Comparison of ENCODE assay signal across 11 mouse cellular contexts in genomic region chr3:37704701-37705279, GRCm38 (mm10). TPM values are rescaled to one million over a fixed set of nuclear protein-coding genes. Genes with fewer than 3 reads are reported as not detected.
DNase-seq lines count a peak whose midpoint lies in the region; ATAC-seq and TF ChIP-seq lines count a peak whose summit lies in the region.
"Had no signal": no experiment of that assay in that cellular context is flagged by ENCODE, and none has a peak within 500 bp of the region (broad histone marks: within the 10 kb centered on the region; RNA-seq: fewer than 3 reads in every experiment).

No protein-coding gene starts in this region.

- H3K27ac ChIP-seq in hindbrain, embryonic 12.5 days, result no peak overlapping the region
- no peak overlapping the region for H3K27ac ChIP-seq in hindbrain, embryonic 13.5 days
- H3K27ac ChIP-seq in embryonic facial prominence, embryonic 10.5 days (replicated peaks), result peak overlapping the region; percentile 69; the same call in 1 of the 2 replicates
- no peak overlapping the region for H3K27ac ChIP-seq in layer of hippocampus, adult 2 months
- no peak overlapping the region for H3K27ac ChIP-seq in forebrain, embryonic 14.5 days (ENCODE audit: low read depth, low read length)
- H3K27ac ChIP-seq: hindbrain, embryonic 14.5 days had no signal

- ATAC-seq in hindbrain, embryonic 12.5 days (ENCODE audit: low FRiP score), result no peak
- ATAC-seq in hindbrain, embryonic 13.5 days (ENCODE audit: low FRiP score), result no peak
- ATAC-seq in megakaryocyte-erythroid progenitor cell, adult 5-6 weeks (replicated peaks; ENCODE audit: low FRiP score, low TSS enrichment, poor library complexity, severe bottlenecking), result peak; percentile 75
- ATAC-seq in forebrain, embryonic 14.5 days, result no peak
- ATAC-seq: Patski had no signal

- H3K9me3 ChIP-seq in hindbrain, embryonic 12.5 days (replicated peaks), result no peaks in the 10 kb centered on the region
- H3K9me3 ChIP-seq in hindbrain, embryonic 13.5 days, result no peaks in the 10 kb centered on the region
- peaks cover 5% of the 10 kb centered on the region; the same call in 1 of the 2 replicates for H3K9me3 ChIP-seq in embryonic facial prominence, embryonic 10.5 days
- no peaks in the 10 kb centered on the region for H3K9me3 ChIP-seq in forebrain, embryonic 14.5 days (replicated peaks; ENCODE audit: control insufficient read depth, low read length)

- H3K27me3 ChIP-seq in hindbrain, embryonic 12.5 days, result no peaks in the 10 kb centered on the region
- H3K27me3 ChIP-seq in hindbrain, embryonic 13.5 days, result no peaks in the 10 kb centered on the region
- no peaks in the 10 kb centered on the region for H3K27me3 ChIP-seq in embryonic facial prominence, embryonic 10.5 days (replicated peaks; ENCODE audit: low read depth, poor library complexity, severe bottlenecking)
- H3K27me3 ChIP-seq in forebrain, embryonic 14.5 days (replicated peaks; ENCODE audit: control insufficient read depth, insufficient read depth, low read length), result no peaks in the 10 kb centered on the region
- H3K27me3 ChIP-seq: Patski had no signal

- H3K9ac ChIP-seq in hindbrain, embryonic 12.5 days, result no peak overlapping the region
- no peak overlapping the region for H3K9ac ChIP-seq in hindbrain, embryonic 13.5 days
- H3K9ac ChIP-seq in forebrain, embryonic 14.5 days (ENCODE audit: low read length), result no peak overlapping the region
- H3K9ac ChIP-seq: hindbrain, embryonic 14.5 days had no signal

- H3K4me3 ChIP-seq in hindbrain, embryonic 12.5 days, result no peak overlapping the region
- no peak overlapping the region for H3K4me3 ChIP-seq in hindbrain, embryonic 13.5 days
- no peak overlapping the region for H3K4me3 ChIP-seq in embryonic facial prominence, embryonic 10.5 days
- H3K4me3 ChIP-seq in layer of hippocampus, adult 2 months, result no peak overlapping the region
- no peak overlapping the region for H3K4me3 ChIP-seq in forebrain, embryonic 14.5 days (ENCODE audit: low read depth, low read length)

- H3K36me3 ChIP-seq in hindbrain, embryonic 12.5 days, result no peaks in the 10 kb centered on the region
- no peaks in the 10 kb centered on the region for H3K36me3 ChIP-seq in hindbrain, embryonic 13.5 days
- H3K36me3 ChIP-seq in embryonic facial prominence, embryonic 10.5 days (replicated peaks), result no peaks in the 10 kb centered on the region
- H3K36me3 ChIP-seq in forebrain, embryonic 14.5 days (ENCODE audit: control insufficient read depth, insufficient read depth, low read length), result no peaks in the 10 kb centered on the region

- DNase-seq in embryonic facial prominence, embryonic 10.5 days (ENCODE audit: low spot score), result peak; percentile 49
- peak; percentile 53 to 63 for DNase-seq in kidney, postnatal 4 days
- no peak for DNase-seq in layer of hippocampus, adult 2 months (ENCODE audit: low spot score in 2 of 2)
- no peak for DNase-seq in frontal cortex, postnatal 36 days (ENCODE audit: low spot score in 2 of 2)
- DNase-seq in forebrain, embryonic 14.5 days (ENCODE audit: low spot score), result no peak
- DNase-seq: midbrain, embryonic 14.5 days had no signal

- peaks cover 5% of the 10 kb centered on the region; the same call in 1 of the 2 replicates for H3K4me1 ChIP-seq in hindbrain, embryonic 12.5 days
- no peaks in the 10 kb centered on the region for H3K4me1 ChIP-seq in hindbrain, embryonic 13.5 days (replicated peaks)
- peaks cover 18% of the 10 kb centered on the region for H3K4me1 ChIP-seq in embryonic facial prominence, embryonic 10.5 days
- H3K4me1 ChIP-seq in forebrain, embryonic 14.5 days (ENCODE audit: control insufficient read depth, insufficient read depth, low read length), result no peaks in the 10 kb centered on the region

- peak overlapping the region; percentile 19; the same call in 1 of the 2 replicates for H3K4me2 ChIP-seq in hindbrain, embryonic 12.5 days (replicated peaks)
- no peak overlapping the region for H3K4me2 ChIP-seq in hindbrain, embryonic 13.5 days
- H3K4me2 ChIP-seq in forebrain, embryonic 14.5 days (ENCODE audit: low read length), result no peak overlapping the region
- H3K4me2 ChIP-seq: hindbrain, embryonic 14.5 days had no signal

- 45% methylated on average over 14 of the region's 14 CpGs for WGBS in hindbrain, embryonic 12.5 days
- 37% methylated on average over 14 of the region's 14 CpGs for WGBS in hindbrain, embryonic 13.5 days
- WGBS in embryonic facial prominence, embryonic 10.5 days, result 47% methylated on average over 14 of the region's 14 CpGs
- WGBS in forebrain, embryonic 14.5 days, result 52% methylated on average over 14 of the region's 14 CpGs

- TF ChIP-seq CTCF in layer of hippocampus, adult 2 months (conservative IDR thresholded peaks at IDR 0.05), result no peak

RNA-seq across cellular contexts. Expression of gene Gm5148, which starts 19.5 kb away (rescaled TPM):
- 3.9 and 4.0 TPM in 2 replicates for polyA plus RNA-seq in hindbrain, embryonic 12.5 days (2016; fragmentation: Nextera tagmentation; extraction: Ambion mirVana)
- 8.5 and 10.7 TPM in 2 replicates for polyA plus RNA-seq in hindbrain, embryonic 13.5 days (2015; fragmentation: Nextera tagmentation; extraction: Ambion mirVana)
- polyA plus RNA-seq in embryonic facial prominence, embryonic 10.5 days (2016; fragmentation: Nextera tagmentation; extraction: Ambion mirVana), result 3.1 and 4.1 TPM in 2 replicates
- total RNA-seq in megakaryocyte-erythroid progenitor cell, adult 5-6 weeks (2014; fragmentation: Nextera tagmentation), result 0.45 TPM in 1 of 2 replicates, not detected in the other
- total RNA-seq in megakaryocyte-erythroid progenitor cell, adult 5-6 weeks (2017), result 46.9 and 54.2 TPM in 2 replicates
- total RNA-seq in layer of hippocampus, adult 2 months (2021), result 1 to 10 TPM; 5.1 to 5.9 TPM
- polyA plus RNA-seq in forebrain, embryonic 14.5 days (2014; fragmentation: Nextera tagmentation; extraction: Ambion mirVana), result 7.4 and 8.8 TPM in 2 replicates

Comparison
In these comparisons a context has a peak if more than half of its experiments do, and no peak if none do; other contexts are left out.
1. DNase-seq: peak in embryonic facial prominence, embryonic 10.5 days (single experiment) and kidney, postnatal 4 days (2 of 2); none in layer of hippocampus, adult 2 months (0 of 2), frontal cortex, postnatal 36 days (0 of 2) and forebrain, embryonic 14.5 days (single experiment).